Mouse (Mus musculus): ENCODE results near the gene Gucd1.
"Not testable (repeated sequence)": the region's sequence is repeated elsewhere in the genome, so short reads cannot be mapped to it uniquely, and the experiment has no call there.

GRCm38 (mm10) chr10:75499214-75499613 lies 18.6 kb downstream of the Gucd1 start:
- not testable (repeated sequence) for TF ChIP-seq CTCF (IDR thresholded peaks at IDR 0.05; ENCODE audit: low read depth, low read length); POLR2A (IDR thresholded peaks at IDR 0.05; ENCODE audit: extremely low read depth, insufficient read depth, low read length)

Measured in liver, adult 2 months (tissue).